Mouse (Mus musculus) myocyte (in vitro differentiated cells): Measurements from ENCODE around the gene Olfr12. TPM values are rescaled to one million over a fixed set of nuclear protein-coding genes. Genes with fewer than 3 reads are reported as not detected.

Experiments
- H3K27me3 ChIP-seq: one replicate; pipeline ENCODE4 v1.6.1; 2011; ENCODE audit not compliant: control insufficient read depth, insufficient read depth, insufficient read length
- H3K36me3 ChIP-seq: one replicate; pipeline ENCODE4 v1.6.1; 2011; ENCODE audit not compliant: control insufficient read depth, insufficient read depth
- H3K4me2 ChIP-seq: one replicate; pipeline ENCODE4 v1.6.1; 2011; ENCODE audit warnings: low read depth, control low read depth
- H3K4me3 ChIP-seq: one replicate; pipeline ENCODE4 v1.5.1; 2011; ENCODE audit warnings: mild to moderate bottlenecking, control low read depth, moderate library complexity
- H3K79me2 ChIP-seq: one replicate; pipeline ENCODE4 v1.6.1; 2011; ENCODE audit not compliant: control insufficient read depth, insufficient read depth
- H3ac ChIP-seq: one replicate; pipeline ENCODE4 v1.6.1; 2011; ENCODE audit not compliant: control insufficient read depth, insufficient read length
- CEBPB ChIP-seq: IDR thresholded peaks from 2 replicates; pipeline ENCODE4 v1.6.1; 2011; ENCODE audit warnings: mild to moderate bottlenecking, moderate library complexity; ENCODE audit not compliant: poor library complexity, insufficient read depth, severe bottlenecking
- E2F4 ChIP-seq: IDR thresholded peaks from one replicate; pipeline ENCODE4 v1.6.1; 2011; ENCODE audit warnings: mild to moderate bottlenecking, control low read depth, moderate library complexity; ENCODE audit not compliant: insufficient read depth
- MAX ChIP-seq: IDR thresholded peaks from one replicate; pipeline ENCODE4 v1.6.1; 2011; ENCODE audit warnings: low read depth, mild to moderate bottlenecking, control low read depth
- MYOD1 ChIP-seq, 3 experiments: IDR thresholded peaks; one replicate each; pipeline ENCODE4 v1.6.1; 2011; ENCODE audit warnings: control low read depth in 2 of 3, low read depth in 2 of 3, mild to moderate bottlenecking in 2 of 3, moderate library complexity in 1 of 3; ENCODE audit not compliant: insufficient read length in 2 of 3, control insufficient read depth in 1 of 3
- MYOG ChIP-seq, 3 experiments: IDR thresholded peaks; one replicate each; pipeline ENCODE4 v1.6.1; 2011; ENCODE audit warnings: control low read depth in 2 of 3, low read depth in 2 of 3, mild to moderate bottlenecking in 2 of 3; ENCODE audit not compliant: insufficient read length in 2 of 3, control insufficient read depth in 1 of 3, insufficient read depth in 1 of 3
- POLR2A ChIP-seq: IDR thresholded peaks from one replicate; pipeline ENCODE4 v1.6.1; 2011; ENCODE audit warnings: low read depth, mild to moderate bottlenecking, control low read depth, moderate library complexity; ENCODE audit not compliant: insufficient read length
- POLR2AphosphoS2 ChIP-seq: IDR thresholded peaks from one replicate; pipeline ENCODE4 v1.6.1; 2011; ENCODE audit warnings: low read depth, control low read depth; ENCODE audit not compliant: insufficient read length
- REST ChIP-seq: IDR thresholded peaks from one replicate; pipeline ENCODE4 v1.6.1; 2011; ENCODE audit warnings: mild to moderate bottlenecking, control low read depth, moderate library complexity; ENCODE audit not compliant: insufficient read depth, insufficient read length
- SRF ChIP-seq: IDR thresholded peaks from one replicate; pipeline ENCODE4 v1.6.1; 2011; ENCODE audit warnings: low read depth; ENCODE audit not compliant: control insufficient read depth, insufficient read length
- TCF12 ChIP-seq: IDR thresholded peaks from one replicate; pipeline ENCODE4 v1.6.1; 2011; ENCODE audit warnings: mild to moderate bottlenecking, control low read depth; ENCODE audit not compliant: poor library complexity, insufficient read depth, severe bottlenecking
- TCF3 ChIP-seq: IDR thresholded peaks from one replicate; pipeline ENCODE4 v1.6.1; 2011; ENCODE audit warnings: low read depth, control low read depth; ENCODE audit not compliant: insufficient read length
- USF1 ChIP-seq: IDR thresholded peaks from one replicate; pipeline ENCODE4 v1.6.1; 2011; ENCODE audit warnings: low read depth, mild to moderate bottlenecking, control low read depth, moderate library complexity
- polyA plus RNA-seq: library from polyadenylated mRNA; unstranded; fragments of >200 nt; fragmentation: generic; extraction: Trizol; gene quantifications from one replicate; pipeline ENCODE4 v1.2.1, GENCODE M21; 2012; ENCODE audit warnings: missing spikeins

The Olfr12 gene
- polyA plus RNA-seq, 1 experiment, result not detected

DNA sequence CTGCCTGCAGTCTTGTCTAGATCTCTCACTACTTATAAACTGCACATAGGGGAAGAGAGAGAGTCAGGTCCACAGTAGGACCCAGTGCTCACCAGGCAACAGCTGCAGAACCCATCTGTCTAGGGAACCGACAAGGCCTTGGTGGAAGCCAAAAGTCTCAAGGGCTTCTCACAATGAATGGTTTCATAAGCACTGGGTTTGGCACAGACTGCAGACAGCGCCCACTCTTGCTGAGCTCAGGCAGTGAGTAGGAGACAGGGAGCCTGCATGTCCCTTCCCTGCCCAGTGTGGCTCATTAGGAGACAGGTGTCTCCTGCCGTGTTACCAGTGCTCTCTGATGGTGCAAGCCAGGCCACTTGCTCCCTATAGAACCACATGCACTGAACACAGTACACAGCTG, 20.6 kb downstream of the Olfr12 start:
- peaks cover 21% of the 10 kb centered on the region for H3K79me2 ChIP-seq
- H3K4me3 ChIP-seq, result no peak overlapping the region
- TF ChIP-seq MYOD1 (IDR thresholded peaks at IDR 0.05; ENCODE audit: control insufficient read depth in 1 of 3, insufficient read length in 2 of 3, low read depth in 2 of 3) (peak in 2 of 3 experiments; percentile 42 to 62), MYOG (IDR thresholded peaks at IDR 0.05; ENCODE audit: control insufficient read depth in 1 of 3, insufficient read depth in 1 of 3, insufficient read length in 2 of 3, low read depth in 2 of 3) (peak in 2 of 3 experiments; percentile 33 to 46), CEBPB (no peak)
- H3K4me2 ChIP-seq, result no peak overlapping the region
- peaks cover 23% of the 10 kb centered on the region for H3K36me3 ChIP-seq
- H3ac ChIP-seq, result no peak overlapping the region
- no peaks in the 10 kb centered on the region for H3K27me3 ChIP-seq

DNA sequence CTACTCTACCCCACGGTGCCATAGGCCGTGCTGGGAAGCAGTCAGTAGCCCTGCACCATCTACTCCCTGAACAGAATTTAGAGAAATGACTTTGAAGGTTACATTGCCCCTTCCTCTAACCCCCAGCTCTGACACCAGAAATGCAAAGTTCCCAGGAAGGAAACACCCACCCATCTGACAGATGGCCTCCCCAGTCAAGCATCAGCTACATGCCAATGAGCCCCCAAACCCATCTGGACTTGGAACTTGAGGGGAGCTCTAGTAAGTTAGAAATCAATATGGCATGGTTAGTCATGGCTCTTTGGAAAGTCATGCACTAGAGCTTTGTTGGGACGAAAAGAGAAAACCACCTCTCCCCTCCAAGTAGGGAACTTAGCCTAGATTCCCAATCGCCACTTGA, 21.1 kb downstream of the Olfr12 start:
- H3K36me3 ChIP-seq, result peaks cover 23% of the 10 kb centered on the region
- no peak overlapping the region for H3ac ChIP-seq
- no peak overlapping the region for H3K4me2 ChIP-seq
- TF ChIP-seq POLR2A, result no peak
- TF ChIP-seq CEBPB, result no peak
- no peak for TF ChIP-seq MYOD1 (IDR thresholded peaks at IDR 0.05; ENCODE audit: control insufficient read depth in 1 of 3, insufficient read length in 2 of 3, low read depth in 2 of 3)
- no peak for TF ChIP-seq E2F4
- no peak for TF ChIP-seq POLR2AphosphoS2
- TF ChIP-seq USF1, result no peak
- no peak for TF ChIP-seq MYOG (IDR thresholded peaks at IDR 0.05; ENCODE audit: control insufficient read depth in 1 of 3, insufficient read depth in 1 of 3, insufficient read length in 2 of 3, low read depth in 2 of 3)
- TF ChIP-seq SRF, result no peak
- TF ChIP-seq TCF3, result no peak
- TF ChIP-seq MAX, result no peak
- TF ChIP-seq REST, result no peak
- no peak for TF ChIP-seq TCF12
- H3K79me2 ChIP-seq, result peaks cover 21% of the 10 kb centered on the region
- no peak overlapping the region for H3K4me3 ChIP-seq
- no peaks in the 10 kb centered on the region for H3K27me3 ChIP-seq

DNA sequence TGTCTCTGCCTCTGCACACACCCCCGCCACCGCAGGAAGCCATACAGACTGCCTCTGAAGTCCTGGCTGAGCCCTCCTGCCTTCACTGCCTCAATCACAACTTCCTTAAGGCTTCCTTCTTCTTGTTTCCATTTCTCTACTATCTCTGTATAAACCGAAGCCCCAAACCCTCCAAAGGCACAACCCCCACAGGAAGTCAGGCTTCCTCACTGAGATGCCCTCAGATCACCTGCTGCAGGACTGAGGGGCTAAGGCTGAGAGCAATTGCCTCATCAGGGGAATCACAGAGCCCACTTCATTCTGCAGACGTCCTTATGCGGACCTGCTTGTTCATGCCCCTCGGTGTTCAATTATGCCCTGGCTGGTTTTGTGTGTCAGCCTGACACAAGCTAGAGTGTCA, 22.8 kb downstream of the Olfr12 start:
- Histone ChIP-seq H3ac (no peak overlapping the region), H3K4me3 (peak overlapping the region; percentile 78), H3K79me2 (peaks cover 21% of the 10 kb centered on the region), H3K4me2 (peak overlapping the region; percentile 80), H3K27me3 (no peaks in the 10 kb centered on the region), H3K36me3 (peaks cover 23% of the 10 kb centered on the region)
- no peak for TF ChIP-seq MYOG (IDR thresholded peaks at IDR 0.05; ENCODE audit: control insufficient read depth in 1 of 3, insufficient read depth in 1 of 3, insufficient read length in 2 of 3, low read depth in 2 of 3)
- no peak for TF ChIP-seq TCF12
- no peak for TF ChIP-seq SRF
- TF ChIP-seq MYOD1 (IDR thresholded peaks at IDR 0.05; ENCODE audit: control insufficient read depth in 1 of 3, insufficient read length in 2 of 3, low read depth in 2 of 3), result no peak
- TF ChIP-seq REST, result no peak
- no peak for TF ChIP-seq CEBPB
- no peak for TF ChIP-seq E2F4
- TF ChIP-seq POLR2A, result no peak
- no peak for TF ChIP-seq USF1
- TF ChIP-seq TCF3, result no peak
- TF ChIP-seq MAX, result no peak
- no peak for TF ChIP-seq POLR2AphosphoS2

DNA sequence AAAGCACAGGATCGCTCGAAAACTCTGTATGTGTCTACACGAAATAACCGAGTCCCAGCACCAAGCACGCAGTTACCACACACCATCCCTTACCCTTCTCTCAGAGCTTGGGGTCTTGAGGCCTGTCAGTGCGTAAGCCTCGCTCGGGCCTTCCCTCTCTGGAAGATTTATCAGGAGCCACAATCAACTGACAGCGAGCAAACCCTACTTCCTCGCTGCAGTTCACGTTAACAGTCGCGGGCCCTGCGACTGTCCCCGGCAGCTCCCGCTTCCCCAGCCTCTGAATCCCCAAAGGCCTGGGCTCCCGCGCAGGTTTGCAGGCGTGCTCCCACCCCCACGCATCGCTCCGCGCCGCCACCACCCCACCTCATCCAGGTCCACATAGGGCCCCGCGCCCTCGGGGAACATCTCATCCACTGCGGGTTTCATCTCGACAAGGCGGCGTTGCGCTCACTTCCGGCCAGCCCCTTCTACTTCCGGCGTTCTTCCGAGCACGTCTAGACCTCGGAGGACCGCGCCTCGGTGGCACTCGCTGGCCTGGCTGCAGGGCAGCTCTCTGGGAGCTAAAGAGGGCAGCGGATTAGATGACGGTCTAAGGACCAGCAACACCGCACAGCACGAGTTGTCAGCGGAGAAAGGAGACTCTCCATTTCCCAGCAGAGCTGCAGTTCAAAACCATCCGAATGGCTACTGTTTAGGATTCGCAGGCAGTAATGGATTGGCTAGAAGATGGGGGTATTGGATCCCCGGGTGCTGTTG, 24.1 kb downstream of the Olfr12 start, which contains the start of gene Cops9:
Gene Cops9, minus strand, starts transcription at position 472 of the 759 bp plus-strand sequence.
- Histone ChIP-seq H3K4me3 (peak within 1 kb of the TSS; percentile 78), H3K79me2 (peaks cover 21% of the 10 kb centered on the region), H3K4me2 (peak within 1 kb of the TSS; percentile 97)

DNA sequence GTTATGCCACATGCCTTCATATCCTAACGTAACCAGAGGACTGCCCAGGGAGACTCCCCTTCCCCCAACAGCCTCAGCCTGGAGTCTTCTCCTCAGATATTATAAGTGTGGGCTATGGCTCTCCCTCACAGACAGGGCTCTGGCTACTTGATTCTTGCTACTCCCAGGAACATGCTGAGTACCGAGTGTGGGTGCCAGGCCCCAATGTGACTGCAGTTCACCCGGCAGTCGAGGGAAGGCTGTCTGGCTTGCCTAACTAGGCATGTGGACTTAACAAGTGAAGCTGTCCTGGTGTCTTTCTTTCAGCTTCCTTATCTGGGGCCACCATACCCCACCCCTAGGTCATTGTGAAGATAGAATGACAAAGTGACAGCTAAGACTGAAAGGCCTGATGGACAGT, 26.1 kb downstream of the Olfr12 start:
- Histone ChIP-seq H3K79me2 (peaks cover 21% of the 10 kb centered on the region), H3K4me2 (no peak overlapping the region), H3K27me3 (no peaks in the 10 kb centered on the region), H3ac (no peak overlapping the region), H3K4me3 (no peak overlapping the region), H3K36me3 (peaks cover 5% of the 10 kb centered on the region)
- TF ChIP-seq TCF3, result no peak
- no peak for TF ChIP-seq MAX
- TF ChIP-seq MYOG (IDR thresholded peaks at IDR 0.05; ENCODE audit: control insufficient read depth in 1 of 3, insufficient read depth in 1 of 3, insufficient read length in 2 of 3, low read depth in 2 of 3), result no peak
- TF ChIP-seq POLR2A, result no peak
- no peak for TF ChIP-seq REST
- TF ChIP-seq SRF, result no peak
- no peak for TF ChIP-seq USF1
- no peak for TF ChIP-seq E2F4
- TF ChIP-seq POLR2AphosphoS2, result no peak
- TF ChIP-seq TCF12, result no peak
- TF ChIP-seq CEBPB, result no peak
- TF ChIP-seq MYOD1 (IDR thresholded peaks at IDR 0.05; ENCODE audit: control insufficient read depth in 1 of 3, insufficient read length in 2 of 3, low read depth in 2 of 3), result no peak

More for the DNA sequence above, 24.1 kb downstream of the Olfr12 start, which contains the start of gene Cops9:
- peaks cover 16% of the 10 kb centered on the region for H3K36me3 ChIP-seq
- no peaks in the 10 kb centered on the region for H3K27me3 ChIP-seq
- peak within 1 kb of the TSS; percentile 86 for H3ac ChIP-seq
- TF ChIP-seq POLR2A (peak; percentile 85), USF1 (no peak), POLR2AphosphoS2 (peak; percentile 58)
